Mouse (Mus musculus) splenic B cell, adult 2 months (primary cell): ENCODE data around the gene Gsdma2.
A peak's percentile ranks its signal among the peaks of the same experiment; 100 is the strongest.
"Not testable (repeated sequence)": the region's sequence is repeated elsewhere in the genome, so short reads cannot be mapped to it uniquely, and the experiment has no call there.

Source experiments
- DNase-seq: peaks from one replicate; pipeline ENCODE4 v3.0.0-alpha.2; 2011; ENCODE audit warnings: low read depth, low spot score
- H3K27me3 ChIP-seq: 2 replicates; pipeline ENCODE4 v1.6.1; 2012; ENCODE audit warnings: mild to moderate bottlenecking, low read length, moderate library complexity, mixed read lengths; ENCODE audit not compliant: control insufficient read depth, poor library complexity, insufficient read depth, severe bottlenecking
- H3K36me3 ChIP-seq: 2 replicates; pipeline ENCODE4 v1.6.1; 2012; ENCODE audit warnings: mild to moderate bottlenecking, low read length, moderate library complexity, mixed read lengths; ENCODE audit not compliant: control insufficient read depth, poor library complexity, insufficient read depth, severe bottlenecking

The Gsdma2 gene

GRCm38 (mm10) chr11:98635312-98635970, 11.1 kb upstream of the Gsdma2 start:
- H3K27me3 ChIP-seq, H3K36me3 ChIP-seq: not testable (repeated sequence)
- DNase-seq: peak; percentile 68

- DNase-seq: no peak
- Histone ChIP-seq H3K27me3 (no peaks in the 10 kb centered on the region; the same call in 1 of the 2 replicates), H3K36me3 (no peaks in the 10 kb centered on the region)
Measured at GRCm38 (mm10) chr11:98637501-98637900, 9.1 kb upstream of the Gsdma2 start.

DNA sequence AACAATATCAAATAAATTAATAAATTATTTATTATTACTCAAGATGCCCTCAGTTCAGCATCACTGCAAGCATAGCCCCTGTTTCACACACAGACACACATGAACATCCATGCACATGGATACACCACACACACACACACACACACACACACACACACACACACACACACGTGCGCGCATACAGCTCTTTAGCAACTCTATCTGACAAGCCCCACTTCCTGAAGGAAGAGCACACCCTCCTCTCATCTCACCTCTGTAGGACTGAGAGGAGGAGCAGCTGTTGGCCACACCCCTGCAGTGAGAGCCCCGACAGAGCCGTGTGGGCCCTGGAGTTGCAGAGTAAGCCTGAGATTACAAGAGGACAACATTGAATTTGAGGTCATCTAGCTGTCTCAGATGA, 6.5 kb upstream of the Gsdma2 start:
- no peaks in the 10 kb centered on the region for H3K27me3 ChIP-seq
- no peak for DNase-seq
- H3K36me3 ChIP-seq: no peaks in the 10 kb centered on the region

- DNase-seq: no peak
- no peaks in the 10 kb centered on the region for H3K27me3 ChIP-seq
Measured at GRCm38 (mm10) chr11:98644757-98645156, 1.8 kb upstream of the Gsdma2 start.

DNA sequence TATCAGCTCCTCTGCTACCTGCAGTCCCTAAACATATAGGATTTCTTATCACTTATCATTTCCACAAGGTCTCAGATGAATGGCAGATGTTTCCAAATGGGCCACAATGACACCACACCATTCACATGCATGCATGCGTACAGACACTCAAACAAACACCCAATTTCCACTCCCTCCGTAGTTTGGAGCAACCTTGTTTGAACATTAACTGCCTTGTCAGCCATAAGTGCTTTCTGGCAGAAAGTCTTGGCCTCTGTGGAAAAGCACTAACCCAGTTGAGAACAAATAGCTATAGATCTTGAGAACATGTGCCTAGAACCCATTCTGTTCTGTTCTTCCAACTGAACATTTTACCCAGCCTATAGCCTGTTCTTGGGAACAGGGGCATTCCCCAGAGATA, 613 bp upstream of the Gsdma2 start:
- Histone ChIP-seq H3K27me3 (no peaks in the 10 kb centered on the region), H3K36me3 (no peaks in the 10 kb centered on the region)
- no peak for DNase-seq

More at GRCm38 (mm10) chr11:98644757-98645156, 1.8 kb upstream of the Gsdma2 start:
- no peaks in the 10 kb centered on the region for H3K36me3 ChIP-seq

- H3K27me3 ChIP-seq, H3K36me3 ChIP-seq: not testable (repeated sequence)
- DNase-seq: peak; percentile 75
Measured at GRCm38 (mm10) chr11:98655076-98655475, 8.5 kb downstream of the Gsdma2 start.

DNA sequence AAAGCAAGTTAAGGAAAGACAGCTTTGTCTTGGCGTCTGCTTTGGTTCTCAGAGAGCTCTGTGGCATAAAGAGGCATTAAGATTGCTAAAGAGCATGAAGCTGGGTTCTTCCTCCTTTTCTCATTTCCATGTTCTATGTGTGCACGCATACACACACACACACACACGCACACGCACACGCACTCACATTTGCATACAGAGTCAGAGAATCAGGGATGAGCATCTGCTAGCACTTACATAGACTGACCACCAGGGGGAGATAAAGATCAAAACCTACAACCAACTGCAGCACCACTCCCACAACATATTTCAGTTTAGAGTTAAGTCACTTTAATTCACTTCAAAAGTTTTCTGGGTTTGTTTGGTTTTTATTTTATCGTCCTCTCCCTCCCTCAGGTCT, 14.0 kb downstream of the Gsdma2 start:
- peak; percentile 89 for DNase-seq
- no peaks in the 10 kb centered on the region for H3K36me3 ChIP-seq

DNA sequence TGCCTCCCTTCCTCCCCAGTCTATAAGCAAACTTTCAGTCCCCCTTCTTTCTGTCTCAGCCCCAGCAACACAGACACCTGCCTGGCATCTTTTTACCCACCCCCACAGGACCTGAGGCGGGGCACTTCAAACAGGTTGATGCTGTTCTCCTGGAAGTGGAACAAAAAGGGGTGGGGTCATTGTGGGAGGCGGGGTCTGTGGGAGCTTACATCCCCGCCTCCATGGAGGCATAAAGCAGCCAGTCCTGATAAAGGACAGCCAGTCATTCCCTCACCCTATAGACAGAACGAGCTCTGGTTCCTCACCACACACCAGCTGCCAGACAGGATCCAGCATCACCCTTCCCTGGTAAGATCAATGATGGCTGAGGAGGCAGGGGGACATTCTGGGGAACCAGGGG, 17.5 kb downstream of the Gsdma2 start, which contains the start of gene Gsdma:
TSS of gene Gsdma (plus strand) at position 261 of the 400 bp plus-strand sequence.
- Histone ChIP-seq H3K36me3 (no peaks in the 10 kb centered on the region), H3K27me3 (no peaks in the 10 kb centered on the region; the same call in 1 of the 2 replicates)
- DNase-seq: no peak

More for the DNA sequence above, 14.0 kb downstream of the Gsdma2 start:
- H3K27me3 ChIP-seq: no peaks in the 10 kb centered on the region; the same call in 1 of the 2 replicates

DNA sequence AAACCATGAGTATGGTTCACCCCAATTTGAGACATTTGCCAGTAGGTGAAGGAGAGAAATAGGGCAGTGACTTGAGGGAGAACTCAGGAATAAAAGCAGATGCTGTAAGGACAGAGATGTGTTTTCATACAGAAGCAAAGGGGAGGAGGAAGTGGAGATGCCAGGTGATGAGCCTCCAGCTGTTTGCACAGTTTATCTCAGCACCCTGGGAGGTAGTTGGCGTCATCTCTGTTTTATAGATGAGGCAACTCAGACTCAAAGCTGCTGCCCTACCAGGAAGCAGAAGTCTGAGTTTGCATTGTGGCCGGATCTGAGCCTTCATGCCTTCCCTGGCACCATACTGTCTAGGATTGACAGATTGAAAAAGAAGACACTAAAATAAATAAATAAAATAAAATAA, 22.4 kb downstream of the Gsdma2 start:
- DNase-seq: no peak
- Histone ChIP-seq H3K36me3 (no peaks in the 10 kb centered on the region), H3K27me3 (no peaks in the 10 kb centered on the region; the same call in 1 of the 2 replicates)

DNA sequence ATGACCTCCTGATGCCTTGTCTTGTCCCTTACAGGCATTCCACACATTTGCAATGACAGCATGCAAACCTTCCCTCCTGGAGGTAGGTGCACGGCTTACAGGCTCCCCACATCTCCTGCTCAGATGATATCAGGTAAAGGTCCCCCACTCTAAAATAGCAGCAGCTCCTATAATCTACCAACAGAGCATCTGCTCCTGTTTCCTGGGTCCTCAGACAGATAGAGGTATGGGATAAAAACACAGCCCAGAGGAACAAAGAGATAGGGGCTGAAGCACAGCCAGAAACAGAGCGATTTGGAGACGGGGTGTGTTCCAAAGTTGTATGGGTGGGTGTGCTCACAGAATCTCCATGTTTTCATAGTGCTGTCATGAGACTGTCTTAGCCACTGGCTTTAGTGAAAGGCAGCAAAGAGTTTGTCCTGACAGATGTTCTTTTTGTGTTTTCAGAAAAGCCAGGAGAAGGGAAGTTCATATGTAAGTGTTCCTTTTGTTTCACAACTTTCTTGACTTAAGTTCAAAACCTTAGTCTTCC, 24.8 kb downstream of the Gsdma2 start:
- DNase-seq: no peak
- Histone ChIP-seq H3K27me3 (no peaks in the 10 kb centered on the region), H3K36me3 (no peaks in the 10 kb centered on the region)

GRCm38 (mm10) chr11:98671857-98672256, 25.3 kb downstream of the Gsdma2 start:
- DNase-seq: no peak
- no peaks in the 10 kb centered on the region for H3K36me3 ChIP-seq

DNA sequence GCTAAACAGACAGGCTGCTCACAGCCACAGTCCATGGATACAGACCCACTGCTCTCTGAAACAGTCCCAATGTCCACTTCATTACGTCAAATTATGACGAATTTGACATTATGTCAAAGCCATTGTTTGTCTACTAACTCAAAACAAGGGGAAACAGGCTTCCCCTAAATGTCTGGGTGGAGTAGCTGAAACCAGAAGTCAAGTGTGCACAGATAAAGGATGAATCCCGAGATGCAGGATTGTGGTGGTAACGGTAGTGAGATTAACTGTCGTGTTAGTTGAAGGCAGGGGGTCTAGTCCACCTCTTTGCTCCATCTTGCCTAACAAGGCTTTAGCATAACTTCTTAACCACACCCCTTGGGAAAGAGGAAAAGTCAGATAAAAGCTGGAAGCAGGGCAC, 25.9 kb downstream of the Gsdma2 start:
- DNase-seq: no peak
- H3K27me3 ChIP-seq: no peaks in the 10 kb centered on the region

More at GRCm38 (mm10) chr11:98671857-98672256, 25.3 kb downstream of the Gsdma2 start:
- no peaks in the 10 kb centered on the region for H3K27me3 ChIP-seq

DNA sequence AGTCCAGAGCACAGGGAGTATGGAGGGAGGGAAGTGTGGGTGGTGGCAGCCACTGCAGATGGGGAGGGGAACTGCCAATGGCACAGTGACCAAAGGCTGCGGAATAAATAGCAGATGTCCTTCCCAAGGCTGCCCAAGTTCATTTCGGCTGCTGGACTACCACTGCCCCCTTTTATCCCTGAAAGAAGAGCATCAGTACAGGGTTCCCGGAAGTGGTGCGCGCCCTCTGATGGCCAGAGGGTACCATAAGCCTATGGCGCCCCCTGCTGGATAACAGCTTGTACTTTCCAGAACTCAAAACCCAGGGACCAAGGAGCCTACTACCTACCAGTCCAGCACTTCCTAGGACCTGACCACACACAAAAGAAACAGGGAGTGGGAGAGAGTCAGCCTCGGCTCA, 26.6 kb downstream of the Gsdma2 start:
- H3K27me3 ChIP-seq, H3K36me3 ChIP-seq: not testable (repeated sequence)
- DNase-seq: peak; percentile 77

More for the DNA sequence above, 25.9 kb downstream of the Gsdma2 start:
- H3K36me3 ChIP-seq: no peaks in the 10 kb centered on the region

GRCm38 (mm10) chr11:98675829-98676363, 29.3 kb downstream of the Gsdma2 start:
- no peak for DNase-seq
- Histone ChIP-seq H3K36me3 (no peaks in the 10 kb centered on the region), H3K27me3 (no peaks in the 10 kb centered on the region)

- H3K27me3 ChIP-seq: no peaks in the 10 kb centered on the region
- 0 out of 2 replicates have a peak, but pooled peaks cover under 1% of the 10 kb centered on the region for H3K36me3 ChIP-seq
- DNase-seq: no peak
Measured at GRCm38 (mm10) chr11:98680023-98680422, 33.5 kb downstream of the Gsdma2 start.
